Mouse (Mus musculus): ENCODE measurements at regions not wholly inside any gene's neighbourhood (a gene's known extent, or its start where the extent isn't known, plus 50 kb on each side); places are given as distances from the start of the nearest gene placed in this dataset.
A peak's percentile ranks its signal among the peaks of the same experiment; 100 is the strongest.
"Not testable (repeated sequence)": the region's sequence is repeated elsewhere in the genome, so short reads cannot be mapped to it uniquely, and the experiment has no call there.

GRCm38 (mm10) chr16:76510861-76511260 is 137.2 kb upstream of the Nrip1 start:
- no peak for DNase-seq

- DNase-seq: no peak
Measured at GRCm38 (mm10) chr16:76509109-76509650, 135.6 kb upstream of the Nrip1 start.

DNA sequence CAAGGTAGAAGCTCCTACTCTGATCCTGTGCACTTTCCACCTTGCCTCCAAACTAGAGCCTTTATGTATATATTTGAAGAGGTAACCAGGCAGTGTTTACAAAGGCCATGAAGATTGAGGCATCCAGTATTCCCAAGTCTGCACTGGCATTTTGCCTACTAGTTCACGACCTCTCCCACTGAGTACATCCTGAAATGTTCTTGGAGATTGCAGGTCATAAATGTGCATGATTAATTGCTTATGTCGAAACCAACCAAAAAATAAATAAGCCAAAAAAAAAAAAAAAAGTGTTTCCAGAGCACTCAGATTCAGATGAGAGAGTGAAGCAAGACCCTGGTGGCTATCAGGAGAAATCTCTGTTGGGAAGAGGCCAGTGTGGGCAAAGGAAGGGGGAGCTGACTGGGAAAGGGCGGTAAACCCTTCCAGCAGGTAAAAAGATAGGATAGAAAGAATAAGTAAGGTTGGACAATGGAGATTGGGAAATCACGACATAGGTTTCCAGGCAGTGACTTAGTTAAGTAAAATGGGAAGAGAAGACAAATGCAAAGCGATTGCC is 133.6 kb upstream of the Nrip1 start:
- peak; percentile 39 for DNase-seq

DNA sequence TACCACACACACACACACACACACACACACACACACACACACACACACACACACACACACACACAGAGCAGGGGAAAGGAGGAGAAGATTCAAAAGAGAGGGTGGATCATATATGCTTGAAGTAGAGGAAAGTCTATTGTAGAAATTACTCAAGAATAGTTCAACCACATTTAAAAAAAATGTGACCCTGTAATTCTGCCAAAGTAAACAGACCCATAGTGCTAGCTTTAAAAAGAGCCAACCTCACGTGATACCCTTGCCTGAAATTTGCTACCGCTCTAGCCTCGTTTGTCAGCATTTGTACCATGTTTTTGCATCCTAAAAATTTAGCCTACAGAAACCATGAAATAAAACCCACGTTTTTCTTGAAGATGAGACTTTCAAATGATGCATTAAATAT is 132.6 kb upstream of the Nrip1 start:
- no peak for DNase-seq

- no peak for DNase-seq
Measured at GRCm38 (mm10) chr16:76499686-76500400, 126.2 kb upstream of the Nrip1 start.

- DNase-seq: no peak
Measured at GRCm38 (mm10) chr16:76498233-76498632, 124.6 kb upstream of the Nrip1 start.

- no peak for DNase-seq
Measured at GRCm38 (mm10) chr16:76497041-76497808, 123.6 kb upstream of the Nrip1 start.

DNA sequence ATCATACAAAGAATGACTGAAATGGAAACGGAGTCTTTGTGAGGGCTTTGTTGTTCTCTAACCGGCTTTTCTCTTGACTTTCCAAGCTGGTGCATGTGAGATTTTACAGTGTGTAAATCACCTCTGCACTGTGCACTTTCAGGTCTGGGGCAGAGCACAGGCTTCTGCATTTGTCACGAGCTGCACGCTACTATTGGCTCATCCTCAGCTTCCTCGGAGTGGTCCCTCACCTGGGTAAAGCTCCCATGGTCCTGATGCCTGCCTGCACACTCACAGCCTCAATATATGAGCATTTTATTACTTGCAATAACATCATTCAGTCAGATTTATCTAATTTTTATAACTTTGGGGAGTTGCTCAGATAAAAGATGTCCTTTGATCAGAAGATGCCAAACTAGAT is 109.8 kb upstream of the Nrip1 start:
- DNase-seq: no peak

DNA sequence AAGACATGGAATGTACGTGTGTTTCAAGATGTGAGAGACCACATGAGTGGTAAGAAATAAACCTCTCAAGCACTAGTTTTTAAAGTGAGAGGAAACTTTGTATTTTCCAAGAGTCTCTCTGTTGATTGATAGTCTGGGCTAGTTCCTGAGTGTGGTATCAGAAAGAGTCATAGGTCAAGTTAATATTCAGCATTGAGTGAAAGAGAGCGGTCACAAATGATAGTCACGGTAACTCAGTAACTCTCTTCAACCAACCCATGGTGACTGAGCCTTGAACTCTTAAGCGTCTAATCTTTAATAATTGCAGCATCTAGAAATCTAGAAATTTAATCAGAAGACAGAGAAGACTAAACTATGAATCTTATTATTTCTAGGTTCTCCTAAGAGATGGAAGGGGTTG is 108.3 kb upstream of the Nrip1 start:
- DNase-seq: no peak

DNA sequence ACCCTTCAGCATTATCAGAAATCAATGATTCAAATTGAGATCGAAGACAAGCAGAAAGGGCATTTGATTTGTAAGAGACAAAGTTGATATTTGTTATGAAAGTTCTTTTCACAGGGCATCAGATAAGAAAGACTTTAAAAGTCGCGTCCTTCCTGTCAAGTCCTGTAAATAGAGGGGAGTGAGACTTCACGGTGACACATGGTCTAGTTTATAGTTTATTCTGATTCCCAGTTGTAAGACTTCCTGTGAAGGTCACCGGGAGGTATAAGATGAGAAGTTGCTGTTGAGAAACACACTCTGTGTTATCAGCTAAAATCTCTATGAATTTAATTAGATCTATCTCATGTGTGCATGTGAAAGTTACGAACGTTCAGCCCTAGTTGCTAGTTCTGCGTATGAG is 103.8 kb upstream of the Nrip1 start:
- DNase-seq: no peak

DNA sequence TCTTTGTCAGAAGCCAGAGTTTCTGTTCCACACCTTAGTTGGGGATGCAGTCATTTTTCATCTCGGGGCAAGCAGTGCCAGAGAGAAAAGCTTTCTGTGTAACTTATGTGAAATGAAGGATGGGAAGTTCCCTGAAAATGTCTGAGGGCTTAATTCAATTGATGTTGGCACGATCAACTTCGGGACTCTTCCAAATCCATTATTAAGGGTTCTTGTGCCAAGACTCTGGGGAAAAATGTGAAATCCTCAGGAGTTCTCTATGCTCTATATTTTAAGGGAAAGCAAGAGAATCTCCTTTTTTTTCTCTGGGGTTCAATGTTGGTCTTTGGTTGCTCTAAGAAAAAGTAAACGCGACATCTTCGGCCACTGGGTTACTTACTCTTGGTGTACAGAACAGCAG is 100.9 kb upstream of the Nrip1 start:
- no peak for DNase-seq

GRCm38 (mm10) chr16:76472386-76472785 is 98.8 kb upstream of the Nrip1 start:
- DNase-seq: no peak

- DNase-seq: no peak
Measured at GRCm38 (mm10) chr16:76471081-76471480, 97.5 kb upstream of the Nrip1 start.

DNA sequence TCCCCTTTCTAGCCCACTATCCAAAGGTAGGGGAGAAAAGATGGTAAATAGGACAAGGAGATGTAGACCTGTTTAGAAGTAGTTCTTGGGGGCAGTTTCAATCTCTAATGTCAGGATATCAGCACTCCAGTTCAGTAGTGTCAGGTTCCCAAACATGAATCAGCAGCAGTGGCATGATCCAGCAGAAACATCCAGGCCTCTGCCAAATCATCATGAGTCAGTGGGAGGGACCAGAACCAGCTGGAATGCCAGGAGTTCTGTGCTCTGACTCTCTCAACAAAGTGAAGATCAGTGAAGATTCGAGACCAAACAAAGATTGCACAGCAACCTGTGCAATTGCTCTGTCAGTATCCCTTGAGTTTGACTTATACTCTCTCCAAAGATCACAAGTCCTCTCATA is 85.9 kb upstream of the Nrip1 start:
- DNase-seq: peak; percentile 8

DNA sequence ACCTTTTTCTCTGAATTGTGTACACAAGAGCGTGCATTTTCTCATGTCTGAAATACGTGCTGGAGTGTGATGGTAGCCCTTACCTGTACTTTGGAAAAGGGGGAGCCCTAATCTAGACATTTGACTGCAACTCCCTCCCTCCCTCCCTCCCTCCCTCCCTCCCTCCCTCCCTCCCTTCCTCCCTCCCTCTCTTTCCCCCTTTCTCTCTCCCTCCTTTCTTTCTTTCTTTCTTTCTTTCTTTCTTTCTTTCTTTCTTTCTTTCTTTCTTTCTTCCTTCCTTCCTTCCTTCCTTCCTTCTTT is 82.6 kb upstream of the Nrip1 start:
- not testable (repeated sequence) for DNase-seq

- DNase-seq: no peak
Measured at GRCm38 (mm10) chr16:76455499-76456299, 82.1 kb upstream of the Nrip1 start.

- DNase-seq: peak; percentile 55
Measured at GRCm38 (mm10) chr16:76454741-76455465, 81.3 kb upstream of the Nrip1 start.

DNA sequence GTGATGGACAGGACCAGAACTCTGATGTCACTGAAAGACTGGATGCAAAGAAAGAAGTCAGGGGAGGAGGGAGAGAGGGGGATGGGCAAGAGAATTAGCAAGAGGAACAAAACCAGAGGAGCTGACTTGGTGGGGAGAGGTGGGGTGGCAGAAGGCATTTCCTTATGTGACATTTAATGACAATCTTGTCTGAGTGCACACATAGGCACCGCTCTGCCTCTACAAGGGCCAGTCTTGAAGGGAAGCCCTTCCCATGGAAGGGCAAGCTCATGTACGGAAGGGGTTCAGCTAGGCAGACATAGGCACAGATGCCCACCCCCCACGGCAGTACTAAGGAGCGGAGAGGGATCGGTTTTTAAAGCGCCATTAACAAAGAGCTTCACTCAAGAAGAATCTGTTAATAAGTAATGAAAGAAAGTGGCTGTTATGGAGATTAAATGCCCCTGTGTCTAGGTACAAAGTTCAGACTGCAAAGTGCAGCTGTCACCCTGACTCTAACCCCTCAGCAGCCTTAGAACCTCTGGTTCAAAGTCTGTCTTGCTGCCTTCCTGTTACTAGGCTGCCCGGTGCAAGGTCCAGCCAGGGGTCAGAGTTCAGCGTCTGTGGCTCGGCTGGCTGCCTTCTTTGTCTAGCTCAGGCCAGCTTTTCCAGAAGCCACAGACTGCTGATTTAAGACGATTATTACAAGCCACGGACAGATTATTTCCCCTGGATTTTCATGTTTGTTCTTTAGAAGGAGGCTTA is 80.0 kb upstream of the Nrip1 start:
- peak; percentile 18 for DNase-seq

DNA sequence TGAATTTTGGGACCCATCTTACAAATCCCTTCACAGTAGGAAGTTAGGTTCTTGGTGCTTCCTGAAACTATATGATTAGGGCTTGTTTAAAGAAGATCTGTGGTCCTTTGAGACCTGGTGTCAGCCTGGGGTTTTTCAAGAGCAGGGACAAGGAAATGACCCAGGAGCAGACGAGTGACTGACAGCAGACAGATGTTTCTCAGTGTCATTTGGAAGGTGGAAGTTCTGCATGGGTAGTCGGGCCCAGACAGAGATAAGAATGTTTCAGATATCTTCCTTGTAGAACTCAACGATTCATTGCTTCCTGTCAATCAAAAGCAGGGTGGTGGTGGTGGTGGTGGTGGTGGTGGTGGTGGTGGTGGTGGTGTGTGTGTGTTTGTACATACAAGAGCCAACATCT is 75.1 kb upstream of the Nrip1 start:
- DNase-seq: no peak

- DNase-seq: no peak
Measured at GRCm38 (mm10) chr16:76447033-76447432, 73.4 kb upstream of the Nrip1 start.

DNA sequence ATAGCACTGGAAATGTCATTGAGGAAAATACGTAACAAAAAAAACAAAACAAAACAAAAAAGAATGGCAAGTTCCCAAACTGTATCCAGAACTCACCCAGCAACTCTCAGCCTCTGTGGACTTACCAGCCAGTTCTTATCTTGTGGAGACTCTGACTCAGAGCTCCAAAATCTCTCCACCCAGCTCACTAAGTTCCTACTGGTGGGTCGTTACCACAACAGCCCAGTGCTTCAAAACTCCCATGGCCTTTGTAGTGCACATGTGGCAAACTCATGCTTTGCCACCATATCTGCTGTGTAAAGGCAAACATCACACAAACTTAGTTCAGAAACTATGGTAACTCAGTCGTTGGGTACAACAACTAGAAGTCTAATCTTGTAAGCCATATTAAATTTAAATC is 71.0 kb upstream of the Nrip1 start:
- no peak for DNase-seq

All from adrenal gland, postnatal 25 days (tissue).